Mouse (Mus musculus) testis, adult 2 months (tissue): ENCODE measurements around the gene Xcl1.

Experiments
- CTCF ChIP-seq: fragments of 200-500 bp; IDR thresholded peaks from 2 replicates; pipeline ENCODE4 v1.5.1; 2012; ENCODE audit warnings: low read depth, mild to moderate bottlenecking, inconsistent platforms, low read length, moderate library complexity; ENCODE audit not compliant: control insufficient read depth, insufficient read depth, insufficient replicate concordance
- POLR2A ChIP-seq: fragments of 200-500 bp; IDR thresholded peaks from 2 replicates; pipeline ENCODE4 v1.6.1; 2012; ENCODE audit warnings: low read depth, mild to moderate bottlenecking, inconsistent platforms, low read length, moderate library complexity; ENCODE audit not compliant: control insufficient read depth

- TF ChIP-seq POLR2A = no peak
- TF ChIP-seq CTCF = no peak
These were observed 20.3 kb upstream of the Xcl1 start for GRCm38 (mm10) chr1:164955452-164956196.
